22 mouse cellular contexts compared by ENCODE assay signal in genomic region chr13:37470230-37470907, GRCm38 (mm10).
A peak's percentile ranks its signal among the peaks of the same experiment; 100 is the strongest.
DNase-seq lines count a peak whose midpoint lies in the region; ATAC-seq and TF ChIP-seq lines count a peak whose summit lies in the region.
"Had no signal": no experiment of that assay in that cellular context is flagged by ENCODE, and none has a peak within 500 bp of the region (broad histone marks: within the 10 kb centered on the region; RNA-seq: fewer than 3 reads in every experiment).

No protein-coding gene starts in this region.

- no peak for TF ChIP-seq CTCF in lung, embryonic 14.5 days (IDR thresholded peaks at IDR 0.05; ENCODE audit: low read depth)
- TF ChIP-seq CTCF in forebrain, postnatal 0 days (IDR thresholded peaks at IDR 0.05; ENCODE audit: low read depth): no peak

- no peaks in the 10 kb centered on the region for H3K9me3 ChIP-seq in forebrain, embryonic 14.5 days (replicated peaks; ENCODE audit: control insufficient read depth, low read length)
- no peaks in the 10 kb centered on the region for H3K9me3 ChIP-seq in forebrain, embryonic 10.5 days
- no peaks in the 10 kb centered on the region for H3K9me3 ChIP-seq in lung, embryonic 14.5 days (ENCODE audit: low read depth, low read length)
- no peaks in the 10 kb centered on the region for H3K9me3 ChIP-seq in forebrain, postnatal 0 days (ENCODE audit: low read length)
- H3K9me3 ChIP-seq: liver, embryonic 13.5 days had no signal

- H3K4me3 ChIP-seq in forebrain, embryonic 14.5 days (ENCODE audit: low read depth, low read length): no peak overlapping the region
- H3K4me3 ChIP-seq in forebrain, embryonic 10.5 days: no peak overlapping the region
- H3K4me3 ChIP-seq in lung, embryonic 14.5 days (ENCODE audit: low read depth, low read length): no peak overlapping the region
- no peak overlapping the region for H3K4me3 ChIP-seq in forebrain, postnatal 0 days (ENCODE audit: low read depth, low read length)
- H3K4me3 ChIP-seq: liver, embryonic 13.5 days; midbrain, embryonic 13.5 days; myocyte had no signal

- H3K36me3 ChIP-seq in forebrain, embryonic 14.5 days (ENCODE audit: control insufficient read depth, insufficient read depth, low read length): no peaks in the 10 kb centered on the region
- no peaks in the 10 kb centered on the region for H3K36me3 ChIP-seq in forebrain, embryonic 10.5 days (replicated peaks)
- H3K36me3 ChIP-seq in lung, embryonic 14.5 days (ENCODE audit: insufficient read depth): no peaks in the 10 kb centered on the region
- H3K36me3 ChIP-seq in forebrain, postnatal 0 days (ENCODE audit: insufficient read depth): no peaks in the 10 kb centered on the region
- H3K36me3 ChIP-seq: liver, embryonic 13.5 days; midbrain, embryonic 13.5 days had no signal

- H3K4me1 ChIP-seq in forebrain, embryonic 14.5 days (ENCODE audit: control insufficient read depth, insufficient read depth, low read length): no peaks in the 10 kb centered on the region
- H3K4me1 ChIP-seq in forebrain, embryonic 10.5 days: peaks cover 9% of the 10 kb centered on the region
- H3K4me1 ChIP-seq in lung, embryonic 14.5 days (ENCODE audit: insufficient read depth): peaks cover 15% of the 10 kb centered on the region
- H3K4me1 ChIP-seq in forebrain, postnatal 0 days (ENCODE audit: insufficient read depth): no peaks in the 10 kb centered on the region

- ATAC-seq in forebrain, embryonic 14.5 days: no peak
- no peak for ATAC-seq in lung, embryonic 14.5 days (ENCODE audit: insufficient read depth)
- ATAC-seq in forebrain, postnatal 0 days: peak; percentile 40; the same call in 1 of the 2 replicates
- ATAC-seq: hindbrain, embryonic 16.5 days; midbrain, embryonic 13.5 days had no signal

- H3K27me3 ChIP-seq in forebrain, embryonic 14.5 days (replicated peaks; ENCODE audit: control insufficient read depth, insufficient read depth, low read length): no peaks in the 10 kb centered on the region; the same call in 1 of the 2 replicates
- peaks cover 32% of the 10 kb centered on the region for H3K27me3 ChIP-seq in forebrain, embryonic 10.5 days (ENCODE audit: poor library complexity, severe bottlenecking)
- H3K27me3 ChIP-seq in lung, embryonic 14.5 days (ENCODE audit: insufficient read depth, low read length): no peaks in the 10 kb centered on the region
- H3K27me3 ChIP-seq in forebrain, postnatal 0 days (ENCODE audit: insufficient read depth, low read length): no peaks in the 10 kb centered on the region
- H3K27me3 ChIP-seq: CH12.LX had no signal

- no peak overlapping the region for H3K27ac ChIP-seq in forebrain, embryonic 14.5 days (ENCODE audit: low read depth, low read length)
- no peak overlapping the region for H3K27ac ChIP-seq in forebrain, embryonic 10.5 days
- H3K27ac ChIP-seq in lung, embryonic 14.5 days (ENCODE audit: low read depth): 0 out of 2 replicates have a peak overlapping the region, but pooled peaks have one; percentile 18
- H3K27ac ChIP-seq in forebrain, postnatal 0 days (ENCODE audit: low read depth, low read length): no peak overlapping the region
- H3K27ac ChIP-seq: liver, embryonic 13.5 days; midbrain, embryonic 13.5 days had no signal

- no peak overlapping the region for H3K9ac ChIP-seq in forebrain, embryonic 14.5 days (ENCODE audit: low read length)
- no peak overlapping the region for H3K9ac ChIP-seq in lung, embryonic 14.5 days
- no peak overlapping the region for H3K9ac ChIP-seq in forebrain, postnatal 0 days
- H3K9ac ChIP-seq: liver, embryonic 13.5 days; midbrain, embryonic 13.5 days had no signal

- H3K4me2 ChIP-seq in forebrain, embryonic 14.5 days (ENCODE audit: low read length): no peak overlapping the region
- H3K4me2 ChIP-seq in lung, embryonic 14.5 days: no peak overlapping the region
- H3K4me2 ChIP-seq in forebrain, postnatal 0 days (ENCODE audit: low read depth): no peak overlapping the region
- H3K4me2 ChIP-seq: liver, embryonic 13.5 days; midbrain, embryonic 13.5 days had no signal

- DNase-seq in forebrain, embryonic 14.5 days (ENCODE audit: low spot score): peak; percentile 35
- DNase-seq in forebrain, embryonic 10.5 days (ENCODE audit: extremely low spot score, low spot score): no peak
- DNase-seq in lung, embryonic 14.5 days: no peak
- DNase-seq in lung, postnatal 4 days: no peak
- DNase-seq in adipocyte (ENCODE audit: low spot score): peak; percentile 44
- no peak for DNase-seq in forebrain, postnatal 0 days
- DNase-seq in kidney, adult 11 months: no peak
- no peak for DNase-seq in frontal cortex, postnatal 10 days (ENCODE audit: low spot score in 2 of 2)
- DNase-seq: adrenal gland, postnatal 25 days; cerebellum, adult 11-12 months; cerebellum, postnatal 36 days; gastrocnemius, postnatal 10 days; heart, adult 18-20 months; heart, postnatal 4 days; kidney, adult 8-10 months; kidney, postnatal 25 days; liver, embryonic 13.5 days; thymus, postnatal 25 days had no signal

- WGBS in forebrain, embryonic 14.5 days: 56% methylated on average over 11 of the region's 11 CpGs
- 62% methylated on average over 11 of the region's 11 CpGs for WGBS in forebrain, embryonic 10.5 days
- 32% methylated on average over 11 of the region's 11 CpGs for WGBS in lung, embryonic 14.5 days
- 43% methylated on average over 11 of the region's 11 CpGs for WGBS in forebrain, postnatal 0 days

Comparison
In these comparisons a context has a peak if more than half of its experiments do, and no peak if none do; other contexts are left out.
1. DNase-seq: peak in forebrain, embryonic 14.5 days (single experiment) and adipocyte (single experiment); none in forebrain, embryonic 10.5 days (single experiment), lung, embryonic 14.5 days (single experiment), lung, postnatal 4 days (0 of 2), forebrain, postnatal 0 days (single experiment), kidney, adult 11 months (single experiment) and frontal cortex, postnatal 10 days (0 of 2).